Mouse (Mus musculus) B cell, adult 62 days (primary cell): ENCODE measurements around the gene Rps25. TPM values are rescaled to one million over a fixed set of nuclear protein-coding genes. Genes with fewer than 3 reads are reported as not detected.

Experiments used
- total RNA-seq: library from RNA; stranded (reverse); gene quantifications from 4 replicates; pipeline ENCODE4 v1.2.4, GENCODE M21; 2023

Gene Rps25
- 2,372 to 2,652 TPM (median 2,528 TPM) in 4 replicates for total RNA-seq

GRCm38 (mm10) chr9:44406906-44407751 lies at the start of gene Rps25, which contains the start of gene Trappc4:
Gene Rps25, plus strand, starts transcription at chr9:44407139.
Gene Trappc4, minus strand, starts transcription at chr9:44407600.

GRCm38 (mm10) chr9:44361190-44361917 lies 45.6 kb upstream of the Rps25 start, which contains the start of gene Vps11:
Gene Vps11, minus strand, starts transcription at chr9:44361670.

GRCm38 (mm10) chr9:44379054-44379834 lies 27.7 kb upstream of the Rps25 start, which contains the start of gene Hyou1:
Gene Hyou1, plus strand, starts transcription at chr9:44379490.

GRCm38 (mm10) chr9:44396684-44397411 lies 10.1 kb upstream of the Rps25 start, which contains the start of gene Slc37a4:
Gene Slc37a4, plus strand, starts transcription at chr9:44396852.

GRCm38 (mm10) chr9:44418519-44419385 lies 11.8 kb downstream of the Rps25 start, which contains the start of gene Ccdc84:
Gene Ccdc84, minus strand, starts transcription at chr9:44418569.

GRCm38 (mm10) chr9:44440961-44441360 lies 34.0 kb downstream of the Rps25 start, which contains the start of gene Foxr1:
Gene Foxr1, minus strand, starts transcription at chr9:44441136.

GRCm38 (mm10) chr9:44454891-44455220 lies 47.9 kb downstream of the Rps25 start, which contains the start of gene Upk2:
Gene Upk2, minus strand, starts transcription at chr9:44454976.

Other genes with a start within 250 kb of the Rps25 start
- 133 to 146 TPM (median 140 TPM) in 4 replicates for gene Cbl, start 173.1 kb upstream of the Rps25 start, total RNA-seq
- gene Ccdc153, start 166.5 kb upstream of the Rps25 start, total RNA-seq, result not detected in 4 replicates
- not detected in 4 replicates for gene Pdzd3, start 155.7 kb upstream of the Rps25 start, total RNA-seq
- gene Nlrx1, start 138.5 kb upstream of the Rps25 start, total RNA-seq, result 4.3 to 6.5 TPM (median 6.0 TPM) in 4 replicates
- gene Abcg4, start 118.5 kb upstream of the Rps25 start, total RNA-seq, result not detected in 4 replicates
- gene Hinfp, start 101.5 kb upstream of the Rps25 start, total RNA-seq, result 52.6 to 65.7 TPM (median 58.7 TPM) in 4 replicates
- 17.0 to 21.3 TPM (median 20.4 TPM) in 4 replicates for gene C2cd2l, start 86.9 kb upstream of the Rps25 start, total RNA-seq
- 8.1 to 11.0 TPM (median 9.4 TPM) in 4 replicates for gene Dpagt1, start 81.1 kb upstream of the Rps25 start, total RNA-seq
- gene H2afx, start 72.4 kb upstream of the Rps25 start, total RNA-seq, result 34.2 to 44.5 TPM (median 37.9 TPM) in 4 replicates
- gene Hmbs, start 62.9 kb upstream of the Rps25 start, total RNA-seq, result 14.8 to 18.8 TPM (median 16.7 TPM) in 4 replicates
- 60.1 to 72.9 TPM (median 69.4 TPM) in 4 replicates for gene Vps11, start 45.5 kb upstream of the Rps25 start, total RNA-seq
- gene Hyou1, start 27.6 kb upstream of the Rps25 start, total RNA-seq, result 74.5 to 88.3 TPM (median 81.6 TPM) in 4 replicates
- 16.5 to 19.7 TPM (median 17.7 TPM) in 4 replicates for gene Slc37a4, start 10.3 kb upstream of the Rps25 start, total RNA-seq
- gene Trappc4, start 461 bp downstream of the Rps25 start, total RNA-seq, result 56.6 to 62.6 TPM (median 60.0 TPM) in 4 replicates
- gene Ccdc84, start 11.4 kb downstream of the Rps25 start, total RNA-seq, result 38.7 to 53.8 TPM (median 40.0 TPM) in 4 replicates
- not detected in 4 replicates for gene Foxr1, start 34.0 kb downstream of the Rps25 start, total RNA-seq
- not detected in 4 replicates for gene Upk2, start 47.8 kb downstream of the Rps25 start, total RNA-seq
- gene Bcl9l, start 75.7 kb downstream of the Rps25 start, total RNA-seq, result 95.6 to 104 TPM (median 102 TPM) in 4 replicates
- 251 to 279 TPM (median 270 TPM) in 4 replicates for gene Cxcr5, start 154.7 kb downstream of the Rps25 start, total RNA-seq
- 298 to 313 TPM (median 307 TPM) in 4 replicates for gene Ddx6, start 197.8 kb downstream of the Rps25 start, total RNA-seq